Mouse (Mus musculus) stomach, embryonic 16.5 days (tissue): ENCODE measurements around the gene Birc3. TPM values are rescaled to one million over a fixed set of nuclear protein-coding genes. Genes with fewer than 3 reads are reported as not detected.
"Not testable (repeated sequence)": the region's sequence is repeated elsewhere in the genome, so short reads cannot be mapped to it uniquely, and the experiment has no call there.

Experiments
- ATAC-seq: fragments of 200-750 bp; cut with Nextera tagmentation; 2 replicates; pipeline ENCODE4 v1.8.0; 2017; ENCODE audit warnings: moderate number of reproducible peaks, moderate TSS enrichment; ENCODE audit not compliant: insufficient read depth, low FRiP score
- H3K27ac ChIP-seq: fragments of 300-500 bp; sonication (generic); 2 replicates; pipeline ENCODE4 v1.5.1; 2014; ENCODE audit warnings: low read length
- H3K27me3 ChIP-seq: fragments of 300-500 bp; sonication (generic); 2 replicates; pipeline ENCODE4 v1.6.1; 2014; ENCODE audit warnings: low read length, control low read depth, mixed read lengths; ENCODE audit not compliant: control insufficient read depth, insufficient read depth
- H3K36me3 ChIP-seq: fragments of 300-500 bp; sonication (generic); 2 replicates; pipeline ENCODE4 v1.6.1; 2014; ENCODE audit warnings: low read length; ENCODE audit not compliant: control insufficient read depth, insufficient read depth
- H3K4me1 ChIP-seq: fragments of 300-500 bp; sonication (generic); 2 replicates; pipeline ENCODE4 v1.6.1; 2014; ENCODE audit warnings: low read length, control low read depth, mixed read lengths; ENCODE audit not compliant: control insufficient read depth, insufficient read depth
- H3K4me2 ChIP-seq: fragments of 300-500 bp; sonication (generic); 2 replicates; pipeline ENCODE4 v1.6.1; 2014; ENCODE audit warnings: low read depth, low read length, mixed read lengths
- H3K4me3 ChIP-seq: fragments of 300-500 bp; sonication (generic); replicated peaks from 2 replicates; pipeline ENCODE4 v1.5.1; 2014; ENCODE audit warnings: mild to moderate bottlenecking, low read length
- H3K9ac ChIP-seq: fragments of 300-500 bp; sonication (generic); 2 replicates; pipeline ENCODE4 v1.6.1; 2014; ENCODE audit warnings: low read length
- H3K9me3 ChIP-seq: fragments of 300-500 bp; sonication (generic); replicated peaks from 2 replicates; pipeline ENCODE4 v1.6.1; 2016; ENCODE audit warnings: low read length, control low read depth; ENCODE audit not compliant: control insufficient read depth
- WGBS: fragments of 180-500 bp; shearing (Covaris S2); extraction: QIAGEN DNeasy Blood & Tissue Kit; methylation state at CpG from one replicate; pipeline ENCODE4 v1.1.7; 2014; 5-methylcytosine and 5-hydroxymethylcytosine counted together
- polyA plus RNA-seq: library from polyadenylated mRNA; unstranded; fragments of >200 nt; fragmentation: Nextera tagmentation; extraction: Ambion mirVana; gene quantifications from 2 replicates; pipeline ENCODE4 v1.2.1, GENCODE M21; 2015

The Birc3 gene
- polyA plus RNA-seq, 1 experiment from 2014 or later: 9.4 TPM

DNA sequence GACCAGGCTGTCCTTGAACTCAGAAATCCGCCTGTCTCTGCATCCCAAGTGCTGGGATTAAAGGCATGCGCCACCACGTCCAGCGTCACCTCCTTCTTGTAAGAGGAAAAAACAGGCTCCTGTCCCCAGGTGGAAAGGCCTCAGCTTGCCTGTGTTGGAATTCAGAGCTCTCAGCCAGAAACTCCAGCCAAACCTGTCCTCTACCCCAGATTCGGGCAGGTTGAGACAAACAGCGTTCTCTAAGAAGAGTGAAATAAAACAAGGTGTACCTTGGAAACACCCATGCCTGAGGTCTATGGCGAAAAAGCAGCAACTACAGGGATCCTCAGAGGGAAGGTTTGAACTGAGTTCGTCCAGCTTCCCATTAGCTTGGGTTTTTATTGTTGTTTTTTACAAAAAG is 28.0 kb upstream of the Birc3 start:
- no peak for ATAC-seq
- Histone ChIP-seq H3K4me1 (peaks cover 4% of the 10 kb centered on the region; the same call in 1 of the 2 replicates), H3K27me3 (no peaks in the 10 kb centered on the region), H3K9me3 (no peaks in the 10 kb centered on the region), H3K27ac (no peak overlapping the region), H3K36me3 (no peaks in the 10 kb centered on the region), H3K9ac (no peak overlapping the region), H3K4me2 (no peak overlapping the region), H3K4me3 (no peak overlapping the region)
- WGBS: 85% methylated on average over 8 of the region's 8 CpGs

DNA sequence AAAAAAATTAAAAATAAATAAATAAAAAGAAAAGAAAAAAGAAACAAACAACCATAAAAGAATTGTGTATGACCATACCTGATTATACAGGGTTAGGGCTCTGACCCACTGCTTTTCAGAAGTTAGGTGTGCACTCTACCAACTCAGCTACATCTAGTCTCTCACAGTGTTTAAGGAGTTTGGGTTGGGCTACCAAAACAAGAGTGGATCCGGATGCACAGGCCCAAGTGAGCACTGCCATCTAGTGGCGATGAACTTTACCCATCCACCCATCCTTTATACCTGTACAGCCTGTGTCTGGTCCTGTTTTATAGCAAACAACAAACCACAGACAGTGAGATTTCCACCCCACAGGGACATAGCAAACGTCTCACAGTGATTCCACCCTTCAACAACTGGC is 24.5 kb upstream of the Birc3 start:
- H3K4me3 ChIP-seq: no peak overlapping the region
- H3K4me2 ChIP-seq: no peak overlapping the region
- peaks cover 4% of the 10 kb centered on the region; the same call in 1 of the 2 replicates for H3K4me1 ChIP-seq
- H3K27ac ChIP-seq: no peak overlapping the region
- H3K27me3 ChIP-seq: no peaks in the 10 kb centered on the region
- no peak overlapping the region for H3K9ac ChIP-seq
- no peaks in the 10 kb centered on the region for H3K36me3 ChIP-seq
- WGBS: 5% methylated on average over 3 of the region's 3 CpGs
- H3K9me3 ChIP-seq: no peaks in the 10 kb centered on the region
- 0 out of 2 replicates have a peak, but pooled peaks have one; percentile 40 for ATAC-seq

- H3K36me3 ChIP-seq, H3K9me3 ChIP-seq, H3K4me1 ChIP-seq, ATAC-seq, H3K9ac ChIP-seq, H3K27me3 ChIP-seq, H3K27ac ChIP-seq, H3K4me2 ChIP-seq, H3K4me3 ChIP-seq: not testable (repeated sequence)
- 89% methylated on average over 1 of the region's 1 CpGs for whole genome bisulfite sequencing
Measured at GRCm38 (mm10) chr9:7891796-7892195, 18.8 kb upstream of the Birc3 start.

GRCm38 (mm10) chr9:7891177-7891576 is 18.2 kb upstream of the Birc3 start:
- WGBS: 50% methylated on average over 1 of the region's 1 CpGs
- no peak overlapping the region for H3K27ac ChIP-seq
- no peaks in the 10 kb centered on the region for H3K9me3 ChIP-seq
- no peaks in the 10 kb centered on the region for H3K27me3 ChIP-seq
- no peak overlapping the region for H3K9ac ChIP-seq
- no peaks in the 10 kb centered on the region for H3K4me1 ChIP-seq
- no peak overlapping the region for H3K4me3 ChIP-seq
- no peak overlapping the region for H3K4me2 ChIP-seq
- no peak for ATAC-seq
- H3K36me3 ChIP-seq: no peaks in the 10 kb centered on the region

DNA sequence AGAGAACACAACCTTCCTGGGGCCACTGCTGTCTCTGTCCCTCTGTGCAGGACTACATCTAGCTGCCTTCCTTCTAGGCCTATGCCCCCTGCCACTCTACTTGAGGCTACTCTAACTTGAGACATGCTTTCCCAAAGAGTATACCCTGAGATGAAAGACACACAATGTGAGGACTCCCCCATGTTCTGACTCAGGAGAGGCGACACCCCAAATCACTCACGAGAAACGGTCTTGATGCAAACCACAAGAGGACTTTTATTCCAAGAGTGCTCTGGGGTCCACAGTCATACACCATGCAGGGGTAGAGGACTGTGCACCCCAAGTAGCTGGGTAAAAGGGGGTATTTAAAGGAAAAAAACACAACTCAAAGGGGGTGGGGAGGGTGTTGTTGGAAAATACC is 11.4 kb upstream of the Birc3 start:
- Histone ChIP-seq H3K36me3 (no peaks in the 10 kb centered on the region), H3K9me3 (no peaks in the 10 kb centered on the region), H3K27me3 (no peaks in the 10 kb centered on the region), H3K27ac (no peak overlapping the region), H3K9ac (no peak overlapping the region), H3K4me3 (no peak overlapping the region), H3K4me2 (no peak overlapping the region), H3K4me1 (no peaks in the 10 kb centered on the region)
- no peak for ATAC-seq
- 98% methylated on average over 3 of the region's 3 CpGs for WGBS

- Histone ChIP-seq H3K9me3 (no peaks in the 10 kb centered on the region), H3K9ac (no peak overlapping the region), H3K27me3 (no peaks in the 10 kb centered on the region), H3K4me1 (no peaks in the 10 kb centered on the region), H3K27ac (no peak overlapping the region), H3K36me3 (no peaks in the 10 kb centered on the region), H3K4me3 (no peak overlapping the region), H3K4me2 (no peak overlapping the region)
- 94% methylated on average over 1 of the region's 1 CpGs for WGBS
- no peak for ATAC-seq
Measured at GRCm38 (mm10) chr9:7882304-7882865, 9.4 kb upstream of the Birc3 start.

GRCm38 (mm10) chr9:7873511-7874211 is 675 bp upstream of the Birc3 start:
- H3K9me3 ChIP-seq: no peaks in the 10 kb centered on the region
- no peak overlapping the region; the same call in 1 of the 2 replicates for H3K4me3 ChIP-seq
- peak overlapping the region; percentile 83; the same call in 1 of the 2 replicates for H3K4me2 ChIP-seq
- H3K9ac ChIP-seq: no peak overlapping the region
- no peak overlapping the region for H3K27ac ChIP-seq
- 92% methylated on average over 8 of the region's 8 CpGs for WGBS
- H3K4me1 ChIP-seq: no peaks in the 10 kb centered on the region
- no peak for ATAC-seq
- H3K36me3 ChIP-seq: no peaks in the 10 kb centered on the region
- no peaks in the 10 kb centered on the region for H3K27me3 ChIP-seq

DNA sequence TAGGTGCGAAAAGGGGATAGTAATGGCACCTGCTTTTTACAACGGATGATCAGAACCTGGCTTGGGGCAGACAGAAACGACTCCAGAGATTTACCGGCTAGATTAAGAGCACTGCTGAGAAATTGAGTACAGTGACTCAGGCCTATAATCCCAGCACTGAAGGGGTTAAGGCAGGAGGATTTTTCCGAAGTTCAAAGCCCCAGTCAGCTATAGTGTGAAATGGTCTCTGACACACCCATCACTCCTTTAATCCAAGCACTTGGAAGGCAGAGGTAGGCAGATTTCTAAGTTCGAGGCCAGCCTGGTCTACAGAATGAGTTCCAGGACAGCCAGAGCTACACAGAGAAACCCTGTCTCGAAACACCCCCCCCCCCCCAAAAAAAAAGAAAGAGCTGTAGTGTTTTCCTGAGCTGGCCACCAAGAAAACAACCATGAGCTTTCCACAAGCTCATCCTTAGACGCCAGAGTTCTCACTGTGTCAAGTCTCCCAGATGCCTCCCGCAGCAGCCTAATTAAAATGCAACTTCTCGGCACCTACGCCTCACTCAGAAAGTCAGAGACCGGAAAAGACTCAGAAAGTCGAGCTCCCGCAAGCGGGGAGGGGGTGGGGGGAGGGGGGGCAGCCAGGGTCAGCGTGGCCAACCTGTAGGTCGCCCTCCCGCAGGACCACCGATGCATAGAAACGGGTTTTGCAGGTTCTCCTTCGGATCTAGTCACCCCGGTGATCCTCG is 777 bp downstream of the Birc3 start:
- 14% methylated on average over 23 of the region's 23 CpGs for WGBS
- Histone ChIP-seq H3K27me3 (no peaks in the 10 kb centered on the region), H3K4me2 (peak overlapping the region; percentile 83), H3K9me3 (no peaks in the 10 kb centered on the region), H3K27ac (peak overlapping the region; percentile 84), H3K36me3 (peaks cover 7% of the 10 kb centered on the region; the same call in 1 of the 2 replicates), H3K4me3 (peak overlapping the region; percentile 72), H3K9ac (peak overlapping the region; percentile 91), H3K4me1 (no peaks in the 10 kb centered on the region)
- peak; percentile 48 for ATAC-seq
